Mouse (Mus musculus): Measurements from ENCODE around the gene Gfod1.

GRCm38 (mm10) chr13:43208914-43209439 lies 95.0 kb downstream of the Gfod1 start:
- TF ChIP-seq CTCF (conservative IDR thresholded peaks at IDR 0.05; ENCODE audit: low read length) (no peak), POU5F1 (IDR thresholded peaks at IDR 0.05; ENCODE audit: borderline replicate concordance, low read length) (no peak)
